Mouse (Mus musculus): Measurements from ENCODE around the gene Faap20.

Faap20 gene

GRCm38 (mm10) chr4:155234371-155235310 lies 15.0 kb upstream of the Faap20 start:
- POLR2A ChIA-PET: interaction anchor here (0.5 to 4.4 kb wide), 28 partner anchors 9 to 370 kb away, joined by 3 to 76 read pairs (median 4); partner anchors contain the start of genes Morn1 (in 2 of the 4), Rer1 (in 2 of the 4), Ski (in 2 of the 4) and Faap20 (in 1 of the 4)
- CTCF ChIA-PET: interaction anchor here in 2 of 4 experiments (0.6 to 3.3 kb wide), 7 partner anchors 11 to 363 kb away, joined by 3 to 12 read pairs (median 5); partner anchors contain the start of gene Faap20 (in 1 of the 2)

GRCm38 (mm10) chr4:155235311-155236119 lies 14.1 kb upstream of the Faap20 start:
- ChIA-PET POLR2A (interaction anchor here (0.5 to 4.4 kb wide), 37 partner anchors 8 to 371 kb away, joined by 3 to 76 read pairs (median 4); partner anchors contain the start of genes Faap20 (in 3 of the 4), Morn1 (in 2 of the 4), Rer1 (in 2 of the 4) and Ski (in 2 of the 4)), CTCF (interaction anchor here (0.5 to 3.3 kb wide), 12 partner anchors 10 to 548 kb away, joined by 3 to 12 read pairs (median 4); partner anchors contain the start of genes Faap20 (in 2 of the 4), Morn1 (in 1 of the 4) and Rer1 (in 1 of the 4))

- ChIA-PET CTCF (interaction anchor here in 2 of 4 experiments (0.6 to 1.6 kb wide), 3 partner anchors 12 to 244 kb away, joined by 3 to 9 read pairs (median 3); partner anchors contain the start of gene Faap20 (in 2 of the 2)), POLR2A (interaction anchor here in 3 of 4 experiments (0.6 to 4.4 kb wide), 8 partner anchors 12 to 1145 kb away, joined by 3 to 58 read pairs (median 4); partner anchors contain the start of genes Faap20 (in 1 of the 3) and Ski (in 1 of the 3))
These were observed 12.7 kb upstream of the Faap20 start for GRCm38 (mm10) chr4:155236737-155237385.

GRCm38 (mm10) chr4:155238276-155238675 lies 11.3 kb upstream of the Faap20 start:
- ChIA-PET CTCF (interaction anchor here in 1 of 4 experiments (1.4 kb wide), 1 partner anchor 11 kb away, joined by 3 read pairs; the partner anchor contains the start of gene Faap20), POLR2A (interaction anchor here in 2 of 4 experiments (0.5 to 0.7 kb wide), 2 partner anchors 290 to 302 kb away, joined by 3 to 5 read pairs; no protein-coding TSS in a partner anchor)

- POLR2A ChIA-PET: interaction anchor here in 1 of 4 experiments (0.7 kb wide), 2 partner anchors 41 to 66 kb away, joined by 3 to 4 read pairs; no protein-coding TSS in a partner anchor
- CTCF ChIA-PET: no interaction called here
These were observed 10.1 kb upstream of the Faap20 start for GRCm38 (mm10) chr4:155239494-155239893.

- ChIA-PET CTCF (interaction anchor here in 2 of 4 experiments (0.6 to 1.6 kb wide), 2 partner anchors 53 to 147 kb away, joined by 3 to 5 read pairs; no protein-coding TSS in a partner anchor), POLR2A (interaction anchor here in 1 of 4 experiments (0.8 to 1.7 kb wide), 3 partner anchors 91 to 155 kb away, joined by 3 read pairs; partner anchors contain the start of genes Morn1 and Rer1)
These were observed 7.8 kb upstream of the Faap20 start for GRCm38 (mm10) chr4:155241789-155242188.

GRCm38 (mm10) chr4:155242292-155242691 lies 7.3 kb upstream of the Faap20 start:
- CTCF ChIA-PET: interaction anchor here in 2 of 4 experiments (0.6 to 1.6 kb wide), 3 partner anchors 52 to 229 kb away, joined by 3 to 5 read pairs (median 3); no protein-coding TSS in a partner anchor
- POLR2A ChIA-PET: interaction anchor here in 2 of 4 experiments (1.2 to 1.7 kb wide), 5 partner anchors 19 to 156 kb away, joined by 3 to 4 read pairs (median 3); partner anchors contain the start of genes Morn1 (in 1 of the 2) and Rer1 (in 1 of the 2)

GRCm38 (mm10) chr4:155243233-155243632 lies 6.4 kb upstream of the Faap20 start:
- ChIA-PET POLR2A (interaction anchor here in 3 of 4 experiments (0.6 to 1.5 kb wide), 9 partner anchors 9 to 157 kb away, joined by 3 to 9 read pairs (median 3); partner anchors contain the start of genes Morn1 (in 1 of the 3) and Rer1 (in 1 of the 3)), CTCF (interaction anchor here in 1 of 4 experiments (1.1 to 1.6 kb wide), 2 partner anchors 148 to 230 kb away, joined by 3 to 5 read pairs; no protein-coding TSS in a partner anchor)

GRCm38 (mm10) chr4:155245770-155246492 lies 3.7 kb upstream of the Faap20 start:
- ChIA-PET CTCF (interaction anchor here in 2 of 4 experiments (0.6 to 1.5 kb wide), 5 partner anchors 123 to 451 kb away, joined by 3 to 6 read pairs (median 5); no protein-coding TSS in a partner anchor), POLR2A (interaction anchor here in 3 of 4 experiments (0.5 to 2.3 kb wide), 8 partner anchors 10 to 668 kb away, joined by 3 to 8 read pairs (median 4); partner anchors contain the start of genes Morn1 (in 1 of the 3) and Rer1 (in 1 of the 3))

GRCm38 (mm10) chr4:155246691-155247105 lies 2.9 kb upstream of the Faap20 start:
- CTCF ChIA-PET: interaction anchor here in 2 of 4 experiments (0.6 to 1.4 kb wide), 5 partner anchors 50 to 152 kb away, joined by 3 to 5 read pairs (median 4); no protein-coding TSS in a partner anchor
- POLR2A ChIA-PET: interaction anchor here in 3 of 4 experiments (0.8 to 2.3 kb wide), 6 partner anchors 11 to 186 kb away, joined by 3 to 8 read pairs (median 4); partner anchors contain the start of genes Morn1 (in 1 of the 3) and Rer1 (in 1 of the 3)

GRCm38 (mm10) chr4:155248054-155248453 lies 1.5 kb upstream of the Faap20 start:
- ChIA-PET POLR2A (interaction anchor here in 3 of 4 experiments (1.5 to 2.7 kb wide), 4 partner anchors 13 to 173 kb away, joined by 4 to 20 read pairs (median 10); no protein-coding TSS in a partner anchor), CTCF (interaction anchor here in 3 of 4 experiments (0.7 to 3.4 kb wide), 10 partner anchors 12 to 265 kb away, joined by 4 to 98 read pairs (median 12); partner anchors contain the start of gene Ski (in 1 of the 3))

- CTCF ChIA-PET: interaction anchor here (0.5 to 3.4 kb wide), 109 partner anchors 9 to 594 kb away, joined by 3 to 98 read pairs (median 5); partner anchors contain the start of genes Morn1 (in 4 of the 4), Rer1 (in 4 of the 4), Pex10 (in 3 of the 4) and Ski (in 2 of the 4)
- POLR2A ChIA-PET: interaction anchor here (0.5 to 3.2 kb wide), 59 partner anchors 9 to 585 kb away, joined by 3 to 20 read pairs (median 4); partner anchors contain the start of genes Morn1 (in 4 of the 4), Rer1 (in 4 of the 4), Pex10 (in 2 of the 4) and Ski (in 2 of the 4)
These were observed 350 bp upstream of the Faap20 start for GRCm38 (mm10) chr4:155249257-155249647.

GRCm38 (mm10) chr4:155250361-155251117 lies 937 bp downstream of the Faap20 start:
- ChIA-PET POLR2A (interaction anchor here (0.6 to 3.2 kb wide), 29 partner anchors 12 to 421 kb away, joined by 3 to 20 read pairs (median 5); partner anchors contain the start of genes Morn1 (in 3 of the 4), Rer1 (in 3 of the 4), Pex10 (in 1 of the 4) and Ski (in 1 of the 4)), CTCF (interaction anchor here (0.6 to 3.4 kb wide), 35 partner anchors 15 to 374 kb away, joined by 3 to 98 read pairs (median 7); partner anchors contain the start of genes Pex10 (in 3 of the 4), Ski (in 2 of the 4), Cfap74 (in 1 of the 4) and Fam213b (in 1 of the 4))

GRCm38 (mm10) chr4:155251147-155251546 lies 1.5 kb downstream of the Faap20 start:
- CTCF ChIA-PET: interaction anchor here (1.1 to 3.4 kb wide), 7 partner anchors 17 to 184 kb away, joined by 3 to 38 read pairs (median 7); partner anchors contain the start of genes Pex10 (in 1 of the 4) and Ski (in 1 of the 4)
- POLR2A ChIA-PET: interaction anchor here in 1 of 4 experiments (0.9 to 3.2 kb wide), 5 partner anchors 11 to 164 kb away, joined by 3 to 10 read pairs (median 4); partner anchors contain the start of genes Morn1 and Rer1
